Mouse (Mus musculus) heart, postnatal 0 days (tissue): ENCODE data around the gene 2410004P03Rik.

ENCODE experiments used
- CTCF ChIP-seq: IDR thresholded peaks from 2 replicates; pipeline ENCODE4 v1.5.1; 2016; ENCODE audit warnings: antibody characterized with exemption, control low read depth, low read depth
- EP300 ChIP-seq: IDR thresholded peaks from 2 replicates; pipeline ENCODE4 v1.6.1; 2016; ENCODE audit warnings: antibody characterized with exemption, low read depth

GRCm38 (mm10) chr12:16985778-16986177, 25.7 kb downstream of the 2410004P03Rik start:
- TF ChIP-seq CTCF (no peak), EP300 (no peak)
